Mouse (Mus musculus) CD4-positive naive resting alpha-beta T cell, adult 57 days (primary cell): Measurements from ENCODE around the gene Anxa2. TPM values are rescaled to one million over a fixed set of nuclear protein-coding genes. Genes with fewer than 3 reads are reported as not detected.

ENCODE experiments used
- total RNA-seq: library from RNA; stranded (reverse); gene quantifications from one replicate; pipeline ENCODE4 v1.2.4, GENCODE M21; 2023

Anxa2 gene
- total RNA-seq = 20.9 TPM

GRCm38 (mm10) chr9:69453066-69453900 lies at the start of gene Anxa2:
Gene Anxa2 (plus strand): TSS chr9:69453620.

Other genes starting within 250 kb of the Anxa2 start
- 15.3 TPM for gene Ice2, start 55.7 kb upstream of the Anxa2 start, total RNA-seq